Mouse (Mus musculus) hindlimb bud, embryonic 11.5 days (tissue): ENCODE data around the gene Vmn2r117.
"Not testable (repeated sequence)": the region's sequence is repeated elsewhere in the genome, so short reads cannot be mapped to it uniquely, and the experiment has no call there.

Experiments used
- DNase-seq: peaks from one replicate; pipeline ENCODE4 v3.0.0-alpha.2; 2012; ENCODE audit warnings: low read depth, low spot score; ENCODE audit errors: extremely low spot score

Vmn2r117 gene

DNA sequence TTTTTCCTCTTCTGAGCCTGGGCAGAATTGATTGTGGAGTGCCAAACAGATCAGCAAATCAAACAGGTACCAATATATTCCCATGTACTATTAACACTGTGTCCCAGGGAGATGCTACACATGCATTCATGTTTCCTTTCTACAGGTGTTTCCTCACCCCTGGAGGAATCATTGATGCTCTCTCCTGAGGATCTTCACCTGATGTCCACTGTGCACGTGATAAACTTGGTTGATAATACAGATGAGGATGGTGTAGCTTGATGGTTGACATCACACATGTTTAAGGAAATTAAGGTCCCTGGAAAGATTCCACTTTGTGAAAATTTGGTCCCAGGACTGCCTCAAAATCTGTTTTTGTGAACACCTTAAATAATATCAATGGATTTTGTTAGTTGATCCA is at the start of gene Vmn2r117:
Vmn2r117 (minus strand) TSS at position 101 of the 400 bp plus-strand sequence.
- not testable (repeated sequence) for DNase-seq

DNA sequence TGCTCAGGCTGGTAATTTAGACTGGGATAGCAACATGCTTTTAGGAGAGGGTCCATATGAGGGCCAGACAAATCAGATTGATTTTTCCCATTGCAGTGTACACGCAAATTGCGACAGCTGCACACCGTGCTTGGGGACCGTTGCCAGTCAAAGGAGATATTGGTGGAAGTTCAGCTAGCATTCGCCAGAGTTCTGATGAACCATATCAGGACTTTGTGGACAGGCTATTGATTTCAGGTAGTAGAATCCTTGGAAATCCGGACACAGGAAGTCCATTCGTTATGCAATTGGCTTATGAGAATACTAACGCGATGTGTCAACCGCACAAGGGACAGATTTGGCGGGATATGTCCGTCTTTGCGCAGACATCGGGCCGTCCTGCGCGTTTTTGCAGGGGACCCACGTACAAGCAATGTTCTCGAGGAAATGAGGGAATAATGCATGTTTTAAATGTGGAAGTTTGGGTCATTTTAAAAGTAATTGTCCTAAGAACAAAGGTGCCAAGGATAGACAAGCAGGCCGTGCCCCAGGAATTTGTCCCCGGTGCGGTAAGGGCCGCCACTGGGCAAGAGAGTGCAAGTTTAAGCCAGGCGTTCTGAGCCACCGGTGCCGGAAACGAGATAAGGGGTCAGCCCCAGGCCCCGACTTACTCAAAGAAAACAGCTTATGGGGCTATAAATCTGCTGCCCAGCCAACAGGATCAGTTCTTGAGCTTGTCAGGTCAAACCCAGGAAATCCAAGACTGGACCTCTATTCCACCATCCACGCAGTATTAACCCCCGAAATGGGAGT is 43.6 kb upstream of the Vmn2r117 start:
- not testable (repeated sequence) for DNase-seq

DNA sequence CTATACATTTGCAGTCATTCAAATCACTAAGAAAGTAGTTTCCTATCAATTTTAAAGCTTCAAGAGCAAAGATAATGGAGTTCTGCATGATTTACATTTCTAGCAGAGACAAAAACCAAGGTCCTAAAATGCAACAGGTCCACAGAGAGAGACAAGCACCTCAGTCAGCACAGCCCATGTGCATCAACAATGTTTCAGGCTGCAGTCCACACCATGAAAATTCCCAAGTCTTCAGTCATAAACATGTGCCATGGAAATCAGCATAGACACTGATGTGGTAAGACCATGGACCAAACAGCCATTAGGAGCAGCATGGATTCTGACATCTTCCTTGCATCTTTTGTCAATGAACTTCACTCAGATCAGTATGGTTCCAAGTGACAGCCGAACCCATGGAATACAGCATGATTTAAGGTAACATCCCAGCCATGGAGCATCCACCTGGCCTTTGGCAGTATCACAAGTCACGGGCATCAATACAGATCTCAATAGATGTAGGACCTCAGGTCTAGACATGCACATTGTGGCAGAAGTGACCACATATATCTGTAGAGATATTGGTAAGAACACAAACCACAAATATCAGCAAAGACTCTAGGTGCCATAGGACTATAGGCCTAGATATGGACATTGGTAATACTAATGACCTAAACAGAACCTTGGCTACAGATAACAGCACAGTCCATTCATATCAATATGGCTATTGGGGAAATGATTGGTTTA is 39.4 kb upstream of the Vmn2r117 start:
- no peak for DNase-seq

DNA sequence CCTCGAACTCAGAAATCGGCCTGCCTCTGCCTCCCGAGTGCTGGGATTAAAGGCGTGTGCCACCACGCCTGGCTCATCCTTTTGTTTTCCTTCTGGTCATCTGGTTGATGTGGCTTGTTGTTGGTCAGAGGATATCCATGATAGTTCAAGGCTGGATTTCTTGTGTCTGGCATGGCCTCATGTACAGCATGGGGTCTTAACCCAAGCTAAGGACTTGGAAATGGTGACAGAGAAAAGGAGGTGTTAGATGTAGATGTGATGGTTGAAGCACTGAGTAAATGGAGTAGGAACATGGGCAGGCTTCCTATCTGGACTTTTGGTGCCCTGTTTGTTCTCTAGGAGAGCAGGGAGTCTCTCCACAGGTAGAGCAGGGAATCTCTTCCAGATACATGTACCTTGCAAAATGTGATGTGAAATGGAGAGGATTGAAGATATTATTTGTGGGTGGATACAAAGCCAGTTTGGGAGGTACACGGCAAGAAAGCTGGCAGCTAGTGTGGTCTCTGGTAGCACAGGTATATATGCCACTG is 46.3 kb downstream of the Vmn2r117 start:
- no peak for DNase-seq
